Mouse (Mus musculus) embryonic facial prominence, embryonic 11.5 days (tissue): ENCODE measurements around the gene Pou2f1. TPM values are rescaled to one million over a fixed set of nuclear protein-coding genes. Genes with fewer than 3 reads are reported as not detected.
A peak's percentile ranks its signal among the peaks of the same experiment; 100 is the strongest.

Source experiments
- ATAC-seq: fragments of 200-750 bp; cut with Nextera tagmentation; replicated peaks from 2 replicates; pipeline ENCODE4 v1.8.0; 2017; ENCODE audit warnings: low read depth; ENCODE audit not compliant: insufficient number of reproducible peaks, low FRiP score, low TSS enrichment
- DNase-seq: peaks from one replicate; pipeline ENCODE4 v3.0.0-alpha.2; 2015; ENCODE audit warnings: low spot score
- H3K27ac ChIP-seq: fragments of 300-500 bp; sonication (generic); replicated peaks from 2 replicates; pipeline ENCODE4 v1.5.1; 2014; ENCODE audit warnings: mild to moderate bottlenecking, low read depth, low read length, control low read depth
- H3K27me3 ChIP-seq: fragments of 300-500 bp; sonication (generic); 2 replicates; pipeline ENCODE4 v1.6.1; 2014; ENCODE audit warnings: mild to moderate bottlenecking, low read length, moderate library complexity, mixed read lengths; ENCODE audit not compliant: control insufficient read depth, insufficient read depth
- H3K36me3 ChIP-seq: fragments of 300-500 bp; sonication (generic); replicated peaks from 2 replicates; pipeline ENCODE4 v1.6.1; 2014; ENCODE audit warnings: low read depth, mild to moderate bottlenecking, low read length, moderate library complexity, mixed read lengths; ENCODE audit not compliant: control insufficient read depth, insufficient read depth
- H3K4me1 ChIP-seq: fragments of 300-500 bp; sonication (generic); 2 replicates; pipeline ENCODE4 v1.6.1; 2014; ENCODE audit warnings: low read length, mixed read lengths; ENCODE audit not compliant: control insufficient read depth, insufficient read depth
- H3K4me2 ChIP-seq: fragments of 300-500 bp; sonication (generic); 2 replicates; pipeline ENCODE4 v1.6.1; 2014; ENCODE audit warnings: low read depth, mild to moderate bottlenecking, control low read depth, low read length, moderate library complexity
- H3K4me3 ChIP-seq: fragments of 300-500 bp; sonication (generic); 2 replicates; pipeline ENCODE4 v1.5.1; 2014; ENCODE audit warnings: low read depth, low read length, control low read depth
- H3K9ac ChIP-seq: fragments of 300-500 bp; sonication (generic); replicated peaks from 2 replicates; pipeline ENCODE4 v1.6.1; 2014; ENCODE audit warnings: mild to moderate bottlenecking, control low read depth, low read length
- H3K9me3 ChIP-seq: fragments of 300-500 bp; sonication (generic); replicated peaks from 2 replicates; pipeline ENCODE4 v1.6.1; 2016; ENCODE audit warnings: mild to moderate bottlenecking, low read length, inconsistent platforms, mixed read lengths; ENCODE audit not compliant: control insufficient read depth
- WGBS: fragments of 180-500 bp; shearing (Covaris S2); extraction: QIAGEN DNeasy Blood & Tissue Kit; methylation state at CpG from one replicate; pipeline ENCODE4 v1.1.7; 2014; 5-methylcytosine and 5-hydroxymethylcytosine counted together
- polyA plus RNA-seq: library from polyadenylated mRNA; unstranded; fragments of >200 nt; fragmentation: Nextera tagmentation; extraction: Ambion mirVana; gene quantifications from 2 replicates; pipeline ENCODE4 v1.2.1, GENCODE M21; 2014

Pou2f1 gene
- polyA plus RNA-seq, 1 experiment from 2014 or later, result 22.8 TPM

GRCm38 (mm10) chr1:166016306-166016705 is 13.8 kb upstream of the Pou2f1 start:
- H3K4me1 ChIP-seq, result no peaks in the 10 kb centered on the region
- H3K27ac ChIP-seq, result no peak overlapping the region
- no peaks in the 10 kb centered on the region for H3K27me3 ChIP-seq
- no peak overlapping the region for H3K4me3 ChIP-seq
- H3K4me2 ChIP-seq, result no peak overlapping the region
- ATAC-seq (no peak), DNase-seq (no peak)
- WGBS, result 63% methylated on average over 4 of the region's 4 CpGs
- H3K36me3 ChIP-seq, result no peaks in the 10 kb centered on the region
- H3K9ac ChIP-seq, result no peak overlapping the region
- H3K9me3 ChIP-seq, result no peaks in the 10 kb centered on the region

DNA sequence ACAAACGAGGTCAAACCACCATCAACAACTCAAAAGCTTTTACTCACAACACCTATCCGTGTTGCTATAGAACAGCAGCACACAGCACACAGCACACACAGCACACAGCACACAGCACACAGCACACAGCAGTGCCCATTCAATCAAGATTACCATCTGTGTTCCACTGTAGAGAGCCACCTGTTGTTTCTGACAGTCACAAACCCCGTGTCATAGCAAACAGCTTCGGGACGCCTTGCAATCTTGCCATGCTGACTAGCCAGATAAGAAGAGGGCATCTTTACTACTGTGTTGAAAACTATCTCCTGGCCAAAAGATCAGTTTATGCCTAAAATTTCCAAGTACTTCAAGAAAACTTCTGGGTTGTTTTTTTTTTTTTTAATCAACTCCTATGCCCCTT is 12.1 kb upstream of the Pou2f1 start:
- Histone ChIP-seq H3K4me2 (no peak overlapping the region), H3K9me3 (no peaks in the 10 kb centered on the region), H3K4me3 (no peak overlapping the region), H3K9ac (no peak overlapping the region), H3K27me3 (no peaks in the 10 kb centered on the region), H3K4me1 (no peaks in the 10 kb centered on the region), H3K36me3 (no peaks in the 10 kb centered on the region), H3K27ac (no peak overlapping the region)
- 62% methylated on average over 5 of the region's 5 CpGs for WGBS
- ATAC-seq (no peak), DNase-seq (no peak)

DNA sequence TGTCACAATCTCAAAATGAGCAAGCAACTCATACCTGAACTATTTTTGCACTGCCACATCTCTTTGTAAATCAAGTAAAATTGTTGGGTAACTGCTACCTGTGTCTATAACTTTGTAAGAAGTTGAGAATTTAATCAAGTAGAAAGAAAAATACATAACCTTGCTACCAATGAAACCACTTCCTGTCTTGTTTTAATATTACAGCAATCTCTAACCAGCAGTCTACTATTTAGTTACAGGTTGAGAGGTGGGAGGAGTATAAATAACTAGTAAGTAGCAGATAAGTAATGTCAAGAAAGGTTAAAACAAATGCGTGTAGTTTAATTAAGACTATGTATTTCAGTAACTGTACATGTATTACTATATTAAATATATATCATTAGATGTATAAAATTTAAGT is 7.6 kb upstream of the Pou2f1 start:
- H3K27ac ChIP-seq, result no peak overlapping the region
- H3K36me3 ChIP-seq, result no peaks in the 10 kb centered on the region
- DNase-seq (no peak), ATAC-seq (no peak)
- no peak overlapping the region for H3K4me2 ChIP-seq
- 91% methylated on average over 1 of the region's 1 CpGs for WGBS
- no peak overlapping the region for H3K9ac ChIP-seq
- no peaks in the 10 kb centered on the region for H3K9me3 ChIP-seq
- H3K4me3 ChIP-seq, result no peak overlapping the region
- H3K27me3 ChIP-seq, result no peaks in the 10 kb centered on the region
- no peaks in the 10 kb centered on the region for H3K4me1 ChIP-seq

- Histone ChIP-seq H3K36me3 (no peaks in the 10 kb centered on the region), H3K9me3 (no peaks in the 10 kb centered on the region), H3K27ac (no peak overlapping the region), H3K4me1 (no peaks in the 10 kb centered on the region), H3K9ac (no peak overlapping the region), H3K4me3 (no peak overlapping the region), H3K4me2 (no peak overlapping the region), H3K27me3 (no peaks in the 10 kb centered on the region)
- DNase-seq (no peak), ATAC-seq (no peak)
- 87% methylated on average over 5 of the region's 5 CpGs for WGBS
Observed at GRCm38 (mm10) chr1:166008634-166009350, 6.3 kb upstream of the Pou2f1 start.

DNA sequence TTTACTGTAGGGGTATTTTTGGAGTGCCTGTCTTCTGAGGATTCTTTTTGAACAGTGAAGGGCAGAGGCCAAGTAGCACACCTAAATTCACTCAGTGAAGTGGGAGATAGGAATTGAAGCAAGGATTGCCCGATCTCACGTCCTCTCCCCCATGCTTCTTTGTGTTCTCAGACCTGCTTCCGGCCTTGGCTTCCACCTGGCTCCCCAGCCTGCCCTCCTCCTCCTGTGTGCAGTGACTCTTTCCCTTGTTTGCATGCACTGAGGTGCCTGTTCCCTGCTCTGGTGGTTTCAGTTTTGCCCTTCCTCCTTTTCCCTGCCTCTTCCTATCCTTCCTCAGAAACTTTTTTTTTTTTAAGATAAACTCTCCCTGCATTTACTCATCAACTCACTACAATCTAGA is 4.5 kb upstream of the Pou2f1 start:
- no peaks in the 10 kb centered on the region for H3K27me3 ChIP-seq
- H3K4me1 ChIP-seq, result no peaks in the 10 kb centered on the region
- H3K27ac ChIP-seq, result no peak overlapping the region
- H3K4me2 ChIP-seq, result no peak overlapping the region
- H3K36me3 ChIP-seq, result no peaks in the 10 kb centered on the region
- H3K4me3 ChIP-seq, result no peak overlapping the region
- ATAC-seq (no peak), DNase-seq (no peak)
- no peaks in the 10 kb centered on the region for H3K9me3 ChIP-seq
- H3K9ac ChIP-seq, result no peak overlapping the region
- 63% methylated on average over 3 of the region's 3 CpGs for WGBS

DNA sequence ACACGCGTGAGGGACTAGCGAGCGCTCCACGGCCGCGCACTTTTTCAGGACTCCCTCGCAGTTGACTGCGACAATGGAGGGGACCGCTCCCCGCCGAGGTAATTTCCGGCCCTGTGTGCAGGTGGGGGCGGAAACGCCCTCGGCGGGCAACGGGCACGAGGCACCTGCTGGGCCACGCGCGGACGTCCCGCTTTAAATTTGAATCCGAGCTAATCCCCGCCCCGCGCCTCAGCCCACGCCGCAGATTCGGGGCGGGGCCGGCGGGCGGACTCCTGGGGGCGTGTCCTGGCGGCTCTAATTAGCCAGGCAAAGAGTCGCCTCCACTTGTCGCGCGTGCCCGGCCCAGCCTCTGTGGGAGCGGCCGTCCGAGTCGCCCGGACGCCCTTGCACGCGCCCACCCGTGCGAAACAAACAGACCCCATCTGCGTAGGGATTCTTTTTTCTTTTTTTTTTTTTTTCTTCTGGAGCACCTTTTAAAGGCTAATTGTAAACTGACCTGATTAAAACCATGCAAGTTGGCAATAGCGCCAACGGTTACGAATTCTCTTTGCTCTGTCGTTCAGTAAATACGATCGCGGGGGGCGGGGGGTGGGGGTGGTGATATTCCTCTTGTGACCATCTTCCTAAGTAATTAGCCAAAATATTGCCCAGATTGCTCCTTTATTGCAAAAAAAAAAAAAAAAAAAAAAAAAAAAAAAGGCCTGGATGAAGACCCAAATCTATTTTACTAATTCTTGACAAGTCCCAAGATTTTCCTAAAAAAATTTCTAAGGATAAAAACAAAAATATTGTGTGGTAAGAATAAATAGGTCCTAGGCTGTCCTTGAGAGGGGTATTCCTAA is 924 bp upstream of the Pou2f1 start:
- H3K4me1 ChIP-seq, result no peaks in the 10 kb centered on the region
- peak; percentile 88 for DNase-seq
- peak overlapping the region; percentile 30 for H3K9ac ChIP-seq
- WGBS, result 0% methylated on average over 61 of the region's 61 CpGs
- no peaks in the 10 kb centered on the region for H3K9me3 ChIP-seq
- ATAC-seq, result peak; percentile 76
- H3K4me3 ChIP-seq, result peak overlapping the region; percentile 64
- H3K27ac ChIP-seq, result peak overlapping the region; percentile 70
- H3K36me3 ChIP-seq, result no peaks in the 10 kb centered on the region
- no peaks in the 10 kb centered on the region for H3K27me3 ChIP-seq
- peak overlapping the region; percentile 60 for H3K4me2 ChIP-seq

DNA sequence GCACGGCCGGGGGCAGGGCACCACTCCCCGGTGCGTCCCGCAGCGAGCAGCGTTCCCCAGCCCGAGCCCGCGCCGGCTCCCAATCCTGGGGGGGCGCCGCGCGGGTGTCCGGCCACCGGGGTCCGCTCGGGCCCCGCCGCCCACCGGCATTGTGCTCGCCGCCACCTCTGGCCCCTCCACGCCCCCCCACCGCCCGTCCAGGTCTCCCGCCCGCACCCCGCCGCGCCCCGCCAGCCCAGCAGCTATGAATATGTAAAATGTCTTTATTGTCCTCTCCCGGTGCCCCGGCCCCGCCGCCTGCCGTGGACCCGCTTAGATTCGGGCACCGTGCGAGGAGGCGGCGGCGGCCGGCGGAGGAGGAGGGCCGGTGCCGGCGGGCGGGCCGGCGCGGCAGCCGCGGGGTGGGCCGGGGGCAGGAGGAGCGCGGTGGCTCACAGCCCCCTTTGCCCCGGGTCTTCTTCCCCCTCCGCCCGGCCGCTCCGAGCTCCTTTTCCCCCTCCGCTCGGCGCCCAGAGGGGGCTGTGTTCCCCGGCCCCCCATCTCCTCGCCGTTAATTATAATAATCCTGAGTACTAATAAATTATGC is 481 bp downstream of the Pou2f1 start:
- H3K4me2 ChIP-seq, result peak overlapping the region; percentile 83
- DNase-seq, result no peak
- ATAC-seq, result peak; percentile 71
- H3K4me1 ChIP-seq, result no peaks in the 10 kb centered on the region
- peak overlapping the region; percentile 94 for H3K27ac ChIP-seq
- WGBS, result under 1% methylated on average over 28 of the region's 70 CpGs
- no peaks in the 10 kb centered on the region for H3K36me3 ChIP-seq
- peak overlapping the region; percentile 99 for H3K4me3 ChIP-seq
- no peaks in the 10 kb centered on the region for H3K27me3 ChIP-seq
- H3K9me3 ChIP-seq, result no peaks in the 10 kb centered on the region
- peak overlapping the region; percentile 98 for H3K9ac ChIP-seq
